Mouse (Mus musculus) ES-E14 (cell line): ENCODE data around the gene Tceal9.

Source experiments
- CHD2 ChIP-seq: IDR thresholded peaks from 2 replicates; pipeline ENCODE4 v1.6.1; 2014; ENCODE audit warnings: mild to moderate bottlenecking, low read depth, low read length, inconsistent platforms
- HCFC1 ChIP-seq: IDR thresholded peaks from 2 replicates; pipeline ENCODE4 v1.6.1; 2012; ENCODE audit warnings: low read length, inconsistent platforms, borderline replicate concordance; ENCODE audit not compliant: insufficient read depth
- ZC3H11A ChIP-seq: IDR thresholded peaks from 2 replicates; pipeline ENCODE4 v1.6.1; 2012; ENCODE audit warnings: low read depth, mild to moderate bottlenecking, inconsistent platforms, low read length, borderline replicate concordance

GRCm38 (mm10) chrX:136277577-136277976, 32.7 kb downstream of the Tceal9 start:
- TF ChIP-seq HCFC1 (no peak), CHD2 (no peak), ZC3H11A (no peak)
